Mouse (Mus musculus) heart, postnatal 4 days (tissue): ENCODE measurements at regions not wholly inside any gene's neighbourhood (a gene's known extent, or its start where the extent isn't known, plus 50 kb on each side); places are given as distances from the start of the nearest gene placed in this dataset.

Experiments used
- DNase-seq: peaks from one replicate; pipeline ENCODE4 v3.0.0; 2021

- no peak for DNase-seq
Measured at GRCm38 (mm10) chr1:89296691-89297090, 157.9 kb upstream of the Agap1 start.

- DNase-seq, result no peak
Measured at GRCm38 (mm10) chr1:89297766-89298165, 156.8 kb upstream of the Agap1 start.

DNA sequence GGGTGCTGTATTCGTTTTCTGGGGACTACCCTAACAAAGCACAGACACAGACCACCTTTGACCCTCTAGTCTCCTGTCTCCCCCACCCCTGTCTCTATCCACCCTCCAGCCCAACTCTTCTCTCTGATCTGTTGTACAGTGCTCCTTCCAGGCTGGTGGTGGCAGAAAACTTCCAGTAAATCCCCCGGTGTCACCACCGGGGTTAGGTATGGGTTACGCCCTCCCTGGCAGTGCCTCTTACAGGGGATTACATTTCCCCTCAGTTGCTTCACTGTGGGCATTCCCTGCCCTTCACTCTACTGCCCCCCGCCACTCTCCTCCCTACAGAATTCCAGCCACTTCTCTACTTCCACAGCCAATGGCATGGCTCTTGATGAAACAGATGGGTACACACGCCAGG, 153.5 kb upstream of the Agap1 start:
- no peak for DNase-seq

- no peak for DNase-seq
Measured at GRCm38 (mm10) chr1:89302368-89302951, 152.1 kb upstream of the Agap1 start.

DNA sequence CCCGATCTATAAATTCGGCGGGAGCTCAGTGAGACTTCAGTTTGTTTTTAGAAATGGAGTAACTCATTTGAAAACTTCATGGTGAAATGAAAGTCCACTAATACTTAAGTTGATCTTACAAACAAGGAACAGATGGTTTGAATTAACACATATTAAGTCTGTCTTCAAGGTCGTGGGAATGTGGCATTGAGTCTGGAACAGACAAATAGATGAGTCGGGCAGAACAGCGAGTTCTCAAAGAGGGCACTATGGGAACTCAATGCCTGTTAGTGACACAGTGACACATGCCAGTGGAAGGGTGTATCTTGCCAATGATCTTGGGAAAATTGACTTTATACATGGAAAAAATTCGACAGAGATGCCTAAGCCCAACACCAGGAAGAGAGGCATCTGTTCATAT, 149.4 kb upstream of the Agap1 start:
- DNase-seq, result no peak

- peak; percentile 43 for DNase-seq
Measured at GRCm38 (mm10) chr1:89308788-89309187, 145.8 kb upstream of the Agap1 start.

DNA sequence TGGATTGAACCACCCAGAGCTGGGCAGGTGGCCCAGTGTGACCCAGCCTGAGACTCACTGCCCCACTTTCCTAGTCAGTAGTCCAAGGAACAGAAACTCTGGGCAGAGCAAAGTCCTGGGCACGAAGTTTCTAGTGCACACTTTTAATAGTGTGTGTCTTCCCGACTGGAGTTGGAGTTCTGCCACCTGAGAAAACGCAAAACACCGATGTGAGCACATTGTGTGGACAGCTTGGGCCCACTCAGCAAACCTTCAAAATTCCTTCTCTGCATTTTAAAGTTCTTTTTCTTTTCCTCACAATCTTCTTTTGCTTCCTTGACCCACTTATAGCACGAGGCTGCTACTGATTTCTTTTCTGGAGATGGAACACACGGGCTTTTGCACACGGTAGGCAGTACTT, 141.5 kb upstream of the Agap1 start:
- no peak for DNase-seq

DNA sequence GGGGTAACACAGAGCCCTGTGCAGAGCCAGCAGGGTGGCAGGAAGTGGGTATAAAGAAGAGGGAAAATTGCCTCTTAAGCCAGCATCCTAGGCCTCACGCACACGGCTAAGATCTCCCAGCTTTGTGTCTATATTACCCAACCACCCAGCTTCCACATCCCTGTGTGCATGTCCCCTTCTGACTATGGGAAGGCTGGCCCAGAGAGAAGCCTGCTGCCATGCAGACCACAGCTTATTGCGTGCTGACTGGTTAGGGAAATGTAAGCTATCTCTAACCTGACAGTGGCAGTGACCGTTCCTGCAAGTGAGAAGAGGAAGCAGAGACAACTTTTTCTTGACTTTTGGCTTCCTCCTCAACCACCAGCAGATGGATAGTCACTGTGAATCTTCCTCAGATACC, 136.7 kb upstream of the Agap1 start:
- DNase-seq, result no peak

- DNase-seq, result no peak
Measured at GRCm38 (mm10) chr1:89318663-89319062, 135.9 kb upstream of the Agap1 start.

DNA sequence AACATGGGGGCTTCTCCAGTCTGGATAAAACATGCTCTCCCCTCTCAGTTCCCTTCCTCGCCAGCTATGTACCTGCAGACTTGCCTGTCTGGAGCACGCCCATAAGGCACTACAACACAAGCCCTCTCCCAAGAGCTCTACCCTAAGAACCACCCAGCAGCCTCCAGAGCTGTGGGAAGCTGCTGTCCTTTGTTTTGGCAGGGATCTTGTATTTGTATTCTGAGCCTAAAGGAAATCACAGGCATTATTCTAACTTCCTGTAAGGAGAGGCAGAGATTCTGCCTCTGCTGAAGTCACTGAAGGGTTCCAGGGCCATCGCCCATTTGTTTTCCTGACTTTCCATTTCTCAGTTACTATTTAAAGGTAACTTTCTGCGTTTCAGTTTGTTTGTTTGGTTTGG, 132.0 kb upstream of the Agap1 start:
- no peak for DNase-seq

- peak; percentile 73 for DNase-seq
Measured at GRCm38 (mm10) chr1:89323091-89323490, 131.5 kb upstream of the Agap1 start.

GRCm38 (mm10) chr1:89331352-89331751, 123.3 kb upstream of the Agap1 start:
- DNase-seq, result no peak

GRCm38 (mm10) chr1:89332676-89333075, 121.9 kb upstream of the Agap1 start:
- DNase-seq, result no peak

DNA sequence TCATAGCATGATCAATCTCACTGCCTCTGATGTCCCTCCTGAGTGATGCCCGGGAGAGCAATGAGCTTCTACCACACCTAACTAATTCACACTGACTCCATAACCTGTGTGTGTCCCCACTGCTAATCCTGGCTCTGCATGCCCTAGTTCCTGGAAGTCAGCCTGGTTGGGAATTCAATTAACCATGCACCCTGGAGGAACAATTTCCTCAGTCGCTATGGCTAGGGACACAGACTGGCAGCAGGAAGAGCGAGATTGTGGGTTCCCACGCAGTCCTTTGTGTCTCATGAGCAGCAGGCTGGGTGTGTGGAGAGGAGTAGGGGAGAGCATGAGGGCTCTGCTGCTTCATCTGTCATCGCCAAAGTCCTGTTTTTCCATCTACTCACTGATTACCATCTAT, 116.7 kb upstream of the Agap1 start:
- DNase-seq, result no peak

DNA sequence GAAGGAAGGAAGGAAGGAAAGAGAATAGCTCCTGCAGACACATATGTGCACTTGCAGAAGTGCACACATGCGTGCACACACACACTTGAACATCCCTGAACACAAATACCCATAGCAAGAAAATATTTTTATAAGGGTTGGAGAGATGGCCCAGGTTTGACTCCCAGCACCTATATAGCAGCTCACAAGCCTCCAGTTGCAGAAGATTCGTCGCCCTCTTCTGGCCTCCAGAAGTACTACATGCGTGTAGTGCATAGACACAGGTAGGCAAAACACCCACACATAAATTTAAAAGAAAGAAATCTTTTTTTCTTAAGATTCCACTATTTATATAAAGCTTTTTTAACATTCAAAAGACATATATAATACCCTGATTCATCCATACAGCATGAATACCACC, 111.8 kb upstream of the Agap1 start:
- DNase-seq, result peak; percentile 25

DNA sequence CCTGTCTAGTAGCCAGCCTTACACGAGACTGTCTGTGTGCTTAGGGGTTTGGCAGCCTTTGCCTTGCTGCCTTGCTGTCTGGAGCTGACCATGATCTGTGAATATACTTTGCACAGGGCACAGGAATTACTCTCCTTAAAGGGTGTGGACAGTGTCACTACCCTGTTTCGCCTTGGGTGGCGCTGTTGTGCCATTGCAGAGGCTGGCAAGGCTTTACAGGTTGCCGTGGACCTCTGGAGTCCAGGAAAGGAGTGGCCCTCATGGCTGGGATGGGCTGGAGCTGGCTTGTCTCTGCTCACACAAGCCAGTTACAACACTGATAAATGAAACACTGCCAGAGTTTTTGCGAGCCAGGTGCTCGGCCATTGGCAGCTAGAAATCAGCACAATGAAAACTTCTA, 110.1 kb upstream of the Agap1 start:
- peak; percentile 63 for DNase-seq

DNA sequence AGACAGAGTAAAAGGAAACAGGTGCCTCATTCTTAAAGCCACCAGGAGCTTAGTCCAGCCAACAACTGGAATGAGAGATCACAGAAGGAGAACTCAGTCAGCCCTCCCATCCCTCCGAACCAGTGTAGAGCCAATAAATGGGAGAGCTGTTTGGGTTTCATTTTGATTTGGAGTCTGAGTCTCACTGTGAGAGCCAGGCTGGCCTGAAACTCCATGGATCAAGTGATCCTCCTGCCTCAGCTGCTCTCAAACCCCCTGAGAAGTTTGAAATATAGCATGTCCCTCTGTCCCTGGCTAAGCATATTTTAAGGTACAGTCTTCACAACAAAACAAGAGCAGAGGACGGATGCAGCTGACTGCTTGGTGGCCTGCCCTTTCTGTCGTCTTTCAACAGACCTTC, 107.3 kb upstream of the Agap1 start:
- no peak for DNase-seq

DNA sequence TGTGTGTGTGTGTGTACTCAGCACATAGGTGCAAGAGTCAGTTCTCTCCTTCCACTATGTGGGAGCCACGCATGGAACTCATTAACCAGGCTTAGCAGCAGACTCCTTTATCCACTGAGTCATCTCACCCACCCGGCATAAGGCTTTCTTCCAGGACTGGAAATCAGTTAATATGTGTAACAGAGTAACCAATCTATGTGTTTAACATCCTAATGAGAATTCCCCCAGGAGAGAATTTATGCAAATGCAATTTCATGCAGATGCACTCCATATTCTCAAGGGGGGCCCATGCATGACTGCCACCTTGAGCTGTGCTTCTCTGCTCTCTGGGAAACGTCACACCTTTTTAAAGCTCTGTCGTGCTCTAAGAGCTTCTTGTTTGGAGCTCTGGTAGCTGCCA, 101.7 kb upstream of the Agap1 start:
- no peak for DNase-seq

DNA sequence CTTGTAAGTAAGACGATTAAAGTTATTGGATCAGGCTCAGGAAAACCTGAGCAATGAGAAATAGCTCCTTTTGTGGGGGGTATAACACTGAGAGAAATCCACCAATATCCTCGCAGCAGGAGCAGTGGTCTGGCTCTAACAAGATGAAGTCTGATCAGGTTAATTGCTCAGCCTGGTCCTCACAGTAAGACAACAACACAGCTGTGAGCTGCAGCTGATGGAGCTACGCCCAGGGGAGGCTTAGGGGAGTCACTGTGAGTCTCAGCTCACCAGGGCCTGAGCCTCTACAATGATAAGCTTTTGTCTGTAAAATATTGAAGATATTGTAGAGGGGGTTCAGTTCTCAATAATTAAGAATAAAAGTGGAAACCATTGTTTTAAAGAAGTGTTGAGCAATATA, 95.3 kb upstream of the Agap1 start:
- DNase-seq, result no peak

DNA sequence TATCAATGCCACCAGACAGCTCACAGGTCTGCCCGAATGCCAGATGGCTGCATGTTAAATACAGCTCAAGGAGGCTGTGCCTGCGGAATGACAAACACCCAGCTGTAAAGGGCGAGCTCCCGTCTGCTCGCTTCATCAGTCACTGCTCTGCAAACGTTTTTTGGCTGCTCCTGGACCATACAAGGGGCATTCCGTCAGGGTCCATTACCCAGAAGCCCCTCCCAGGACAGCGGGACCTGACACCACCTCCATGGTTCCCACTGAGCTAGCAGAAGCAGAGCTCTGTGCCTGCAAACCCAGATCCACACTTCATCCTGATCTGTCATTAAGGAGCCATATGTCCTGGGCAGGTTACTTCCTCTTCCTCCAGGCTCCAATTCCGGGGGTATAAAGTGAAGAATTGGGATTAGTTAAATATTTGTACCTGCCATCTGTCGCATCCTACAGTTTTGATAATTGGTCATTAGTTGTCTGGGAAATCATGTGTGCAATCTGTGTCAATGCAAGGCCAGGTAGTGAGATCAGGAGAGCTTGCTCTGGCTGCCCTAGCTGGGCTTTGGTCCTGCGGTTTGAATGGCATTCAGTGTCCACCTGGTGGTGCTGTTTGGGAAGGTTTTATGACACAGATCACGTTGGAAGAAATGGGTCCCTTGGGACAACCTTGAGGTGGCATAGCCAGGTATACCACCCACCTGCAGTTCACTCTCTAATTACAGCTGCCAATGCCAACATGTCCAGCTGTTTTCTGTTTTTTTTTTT, 89.9 kb upstream of the Agap1 start:
- DNase-seq, result no peak

DNA sequence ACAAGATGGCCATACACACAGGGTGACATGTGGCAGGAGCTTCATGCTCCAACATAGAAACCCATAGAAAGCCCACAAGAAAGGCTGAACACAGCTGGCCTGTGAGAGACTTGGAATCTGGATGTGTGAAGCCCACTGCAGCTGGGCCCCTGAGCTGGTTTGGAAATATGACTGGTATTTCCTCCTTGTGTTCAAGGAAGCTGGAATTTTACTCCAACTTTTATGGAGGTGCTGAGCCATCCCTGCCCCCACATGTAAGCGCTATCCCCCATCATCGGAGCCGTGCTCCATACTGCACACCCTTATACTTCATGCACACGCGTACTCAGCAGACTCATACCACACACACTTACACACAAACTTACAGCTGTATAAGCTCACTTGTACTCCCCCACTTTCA, 87.7 kb upstream of the Agap1 start:
- DNase-seq, result no peak

GRCm38 (mm10) chr1:89373806-89374205, 80.8 kb upstream of the Agap1 start:
- no peak for DNase-seq

GRCm38 (mm10) chr1:89374271-89374670, 80.3 kb upstream of the Agap1 start:
- DNase-seq, result no peak

DNA sequence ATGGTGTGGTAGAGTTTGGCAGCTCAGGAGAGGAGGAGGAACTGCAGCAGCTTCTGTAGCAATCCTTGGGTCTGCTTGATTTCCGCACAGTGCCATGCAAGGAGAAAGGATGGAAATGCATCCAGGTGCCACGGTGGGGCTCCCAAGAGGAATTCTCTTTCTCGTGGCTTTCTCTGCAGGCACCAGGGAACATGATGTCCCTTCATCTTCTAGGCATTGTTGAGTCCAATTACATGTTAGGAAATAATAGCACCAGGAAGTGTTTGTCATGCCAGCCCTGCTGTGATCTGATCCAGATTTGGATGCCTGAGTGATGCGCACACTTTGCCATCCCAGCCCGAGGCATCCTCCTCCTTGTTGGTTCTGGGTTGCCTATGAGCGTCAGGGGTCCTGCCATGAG, 72.6 kb upstream of the Agap1 start:
- no peak for DNase-seq

DNA sequence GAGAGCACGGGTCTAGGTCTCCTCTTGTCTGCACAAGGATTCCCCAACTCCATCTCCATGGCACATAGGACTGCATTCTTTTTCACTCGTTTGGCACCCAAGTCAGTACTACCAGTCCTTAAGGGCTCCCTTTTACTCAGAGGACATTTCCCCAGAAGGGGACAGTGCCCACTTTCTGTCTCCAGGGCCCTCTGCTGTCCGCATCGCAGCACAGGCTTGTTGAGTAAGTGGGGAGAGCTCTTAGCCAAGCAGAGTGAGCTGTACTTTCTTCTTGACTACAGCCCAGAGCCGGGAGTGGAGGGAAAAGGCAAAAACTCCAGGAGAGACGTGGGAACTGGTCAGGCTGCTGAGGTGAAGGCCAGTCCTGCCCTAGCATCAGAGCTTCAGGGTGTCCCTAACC, 69.5 kb upstream of the Agap1 start:
- DNase-seq, result no peak
